In the genomic region with DNA sequence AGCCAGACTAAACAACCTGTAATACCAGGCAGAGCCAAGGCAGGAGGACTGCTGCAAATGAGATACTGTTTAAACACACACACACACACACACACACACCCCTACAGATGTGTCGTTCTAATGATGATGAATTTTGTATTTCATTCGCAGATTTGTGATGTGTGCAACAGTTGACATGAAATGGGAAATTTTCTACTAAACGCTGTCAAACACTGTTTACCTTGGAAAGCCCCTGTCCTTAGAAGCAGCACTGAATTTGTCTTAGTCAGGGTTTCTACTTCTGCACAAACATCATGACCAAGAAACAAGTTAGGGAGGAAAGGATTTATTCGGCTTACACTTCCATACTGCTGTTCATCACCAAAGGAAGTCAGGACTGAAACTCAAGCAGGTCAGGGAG, we compare ENCODE assay signal across 25 mouse cellular contexts.
"Had no signal": no experiment of that assay in that cellular context is flagged by ENCODE, and none has a peak within 500 bp of the region (broad histone marks: within the 10 kb centered on the region; RNA-seq: fewer than 3 reads in every experiment).

No protein-coding gene starts in this region.

- H3K27ac ChIP-seq: heart, embryonic 10.5 days; heart, embryonic 13.5 days; heart, embryonic 15.5 days; hindbrain, embryonic 13.5 days; hindbrain, embryonic 15.5 days; hindbrain, postnatal 0 days; kidney, embryonic 15.5 days; kidney, postnatal 0 days; left cerebral cortex, adult 2 months; limb, embryonic 10.5 days; limb, embryonic 12.5 days; liver, embryonic 13.5 days; liver, embryonic 15.5 days had no signal

- ATAC-seq: hindbrain, postnatal 0 days; intestine, embryonic 16.5 days had no signal

- H3K4me2 ChIP-seq: heart, embryonic 13.5 days; heart, embryonic 15.5 days; hindbrain, embryonic 13.5 days; hindbrain, embryonic 15.5 days; kidney, embryonic 15.5 days; limb, embryonic 12.5 days; liver, embryonic 11.5 days; liver, embryonic 13.5 days; liver, embryonic 15.5 days had no signal

- H3K27me3 ChIP-seq: heart, embryonic 13.5 days; heart, embryonic 15.5 days; hindbrain, embryonic 13.5 days; hindbrain, embryonic 15.5 days; kidney, embryonic 15.5 days; limb, embryonic 12.5 days; liver, embryonic 13.5 days; liver, embryonic 15.5 days had no signal

- DNase-seq: gastrocnemius, postnatal 25 days; heart, adult 18-20 months; heart, postnatal 14 days; heart, postnatal 36 days; kidney, adult 11 months; kidney, adult 2 months; kidney, adult 9 months; kidney, postnatal 14 days; kidney, postnatal 36 days; liver; liver, embryonic 13.5 days had no signal

- H3K4me3 ChIP-seq: heart, embryonic 10.5 days; heart, embryonic 13.5 days; heart, embryonic 15.5 days; hindbrain, embryonic 13.5 days; hindbrain, embryonic 15.5 days; kidney, embryonic 15.5 days; left cerebral cortex, adult 2 months; limb, embryonic 10.5 days; limb, embryonic 12.5 days; liver, embryonic 13.5 days; liver, embryonic 15.5 days had no signal

- H3K9me3 ChIP-seq: heart, embryonic 10.5 days; heart, embryonic 13.5 days; heart, embryonic 15.5 days; hindbrain, embryonic 13.5 days; hindbrain, embryonic 15.5 days; kidney, embryonic 15.5 days; limb, embryonic 10.5 days; limb, embryonic 12.5 days; liver, embryonic 13.5 days; liver, embryonic 15.5 days had no signal

- H3K36me3 ChIP-seq: heart, embryonic 10.5 days; heart, embryonic 15.5 days; hindbrain, embryonic 13.5 days; hindbrain, embryonic 15.5 days; kidney, embryonic 15.5 days; limb, embryonic 10.5 days; limb, embryonic 12.5 days; liver, embryonic 13.5 days; liver, embryonic 15.5 days had no signal

- H3K4me1 ChIP-seq: heart, embryonic 10.5 days; limb, embryonic 12.5 days had no signal

- H3K9ac ChIP-seq: heart, embryonic 13.5 days; heart, embryonic 15.5 days; hindbrain, embryonic 13.5 days; hindbrain, embryonic 15.5 days; kidney, embryonic 15.5 days; limb, embryonic 12.5 days; liver, embryonic 13.5 days; liver, embryonic 15.5 days had no signal
